Comparison of ENCODE assay signal across 8 mouse cellular contexts in the genomic region with DNA sequence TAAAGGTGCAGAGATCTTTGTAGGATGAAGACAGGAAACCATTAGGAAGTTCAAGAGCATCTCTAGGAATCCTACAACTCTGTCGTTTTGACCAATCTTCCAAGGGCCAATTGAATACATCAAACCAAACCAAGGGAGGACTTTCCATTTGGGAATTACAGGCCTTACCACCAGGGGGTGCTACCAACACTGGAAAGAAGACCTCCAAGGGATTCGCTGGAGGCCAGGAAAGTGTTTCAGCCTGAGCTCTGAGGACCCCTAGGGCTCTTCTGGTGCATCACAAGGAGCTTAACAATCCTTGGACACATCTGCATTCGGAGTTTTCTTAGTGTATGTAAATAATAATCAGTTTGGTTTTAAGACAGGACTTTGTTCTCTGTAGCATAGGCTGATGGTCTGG. TPM values are rescaled to one million over a fixed set of nuclear protein-coding genes. Genes with fewer than 3 reads are reported as not detected.
A peak's percentile ranks its signal among the peaks of the same experiment; 100 is the strongest.
DNase-seq lines count a peak whose midpoint lies in the region; TF ChIP-seq lines count a peak whose summit lies in the region.
"Had no signal": no experiment of that assay in that cellular context is flagged by ENCODE, and none has a peak within 500 bp of the region (broad histone marks: within the 10 kb centered on the region; RNA-seq: fewer than 3 reads in every experiment).

No protein-coding gene starts in this region.

- no peaks in the 10 kb centered on the region for H3K9me3 ChIP-seq in MEL (replicated peaks; ENCODE audit: insufficient read depth, low read length)
- H3K9me3 ChIP-seq: midbrain, embryonic 12.5 days had no signal

- peak; percentile 69 to 92 (median 79) for TF ChIP-seq CTCF in MEL (IDR thresholded peaks at IDR 0.05 in 2 of 3, conservative IDR thresholded peaks at IDR 0.05 in 1 of 3; ENCODE audit: control insufficient read depth in 1 of 3, insufficient read depth in 1 of 3, low read depth in 2 of 3, low read length in 3 of 3, poor library complexity in 1 of 3, severe bottlenecking in 1 of 3)
- peak; percentile 88 for TF ChIP-seq CTCF in cerebellum, adult 2 months (IDR thresholded peaks at IDR 0.05; ENCODE audit: borderline replicate concordance, insufficient read depth, low read depth, low read length)
- TF ChIP-seq CTCF in gastrocnemius, adult 2 months (IDR thresholded peaks at IDR 0.05), result no peak; the same call in 1 of the 2 replicates

- peaks cover 0 to 6% of the 10 kb centered on the region in 2 experiments; a peak in 2 of 4 replicates for H3K36me3 ChIP-seq in MEL (ENCODE audit: control insufficient read depth in 1 of 2, insufficient read depth in 2 of 2, low read length in 2 of 2)
- H3K36me3 ChIP-seq: midbrain, embryonic 12.5 days had no signal

- WGBS in cerebellum, adult 2 months, result 30% methylated on average over 3 of the region's 3 CpGs

- H3K27me3 ChIP-seq in MEL (ENCODE audit: control insufficient read depth in 1 of 2, insufficient read depth in 2 of 2, low read length in 2 of 2), result peaks cover 0 to 2% of the 10 kb centered on the region in 2 experiments; a peak in 1 of 4 replicates
- H3K27me3 ChIP-seq in cerebellum, adult 2 months (ENCODE audit: control insufficient read depth, insufficient read depth, low read length), result no peaks in the 10 kb centered on the region
- H3K27me3 ChIP-seq: midbrain, embryonic 12.5 days had no signal

- peaks cover 13% of the 10 kb centered on the region for H3K79me2 ChIP-seq in MEL (ENCODE audit: control insufficient read depth, insufficient read depth, low read length, poor library complexity)

- 0 out of 4 replicates have a peak, but pooled peaks of 1 of the 2 experiments have one; percentile 3 for TF ChIP-seq EP300 in MEL (IDR thresholded peaks at IDR 0.05; ENCODE audit: low read depth in 1 of 2, low read length in 2 of 2)

- H3K9ac ChIP-seq in MEL (ENCODE audit: control insufficient read depth, low read depth, low read length, poor library complexity, severe bottlenecking), result no peak overlapping the region
- H3K9ac ChIP-seq: midbrain, embryonic 12.5 days had no signal

- TF ChIP-seq RAD21 in MEL (IDR thresholded peaks at IDR 0.05; ENCODE audit: low read depth, low read length), result peak; percentile 71

- H3K27ac ChIP-seq in MEL (ENCODE audit: control insufficient read depth, low read depth, low read length), result no peak overlapping the region
- no peak overlapping the region for H3K27ac ChIP-seq in cerebellum, adult 2 months (ENCODE audit: insufficient read depth, low read length)
- H3K27ac ChIP-seq in gastrocnemius, adult 2 months, result no peak overlapping the region
- H3K27ac ChIP-seq: midbrain, embryonic 12.5 days had no signal

- H3K4me1 ChIP-seq in MEL (ENCODE audit: control insufficient read depth in 1 of 2, insufficient read depth in 2 of 2, low read length in 2 of 2), result peaks cover 0 to 6% of the 10 kb centered on the region in 2 experiments; a peak in 2 of 4 replicates
- no peaks in the 10 kb centered on the region; the same call in 1 of the 2 replicates for H3K4me1 ChIP-seq in cerebellum, adult 2 months (ENCODE audit: control insufficient read depth, insufficient read depth, low read length)

- intact Hi-C loops in gastrocnemius, adult 2 months (cut with DNase I), result loop anchor here (1.0 to 5.0 kb wide), 3 partner anchors 38 to 294 kb away; no protein-coding TSS in a partner anchor

- no peak overlapping the region for H3K4me3 ChIP-seq in MEL (ENCODE audit: control insufficient read depth in 1 of 2, insufficient read depth in 1 of 2, low read depth in 2 of 2, low read length in 2 of 2)
- H3K4me3 ChIP-seq in cerebellum, adult 2 months (replicated peaks; ENCODE audit: insufficient read depth, low read depth, low read length), result no peak overlapping the region
- H3K4me3 ChIP-seq in gastrocnemius, adult 2 months, result no peak overlapping the region
- H3K4me3 ChIP-seq: midbrain, embryonic 12.5 days had no signal

- peak; percentile 66 for DNase-seq in CD4-positive helper T cell, adult 2 months (ENCODE audit: low read depth, low spot score)
- peak; percentile 86 for DNase-seq in MEL (ENCODE audit: low read depth, low spot score)
- DNase-seq in cerebellum, adult 2 months, result peak; percentile 79 to 80
- peak; percentile 88 for DNase-seq in gastrocnemius, adult 2 months
- peak; percentile 81 to 95 for DNase-seq in layer of hippocampus, adult 18-20 months (ENCODE audit: low spot score in 2 of 2)
- peak; percentile 96 for DNase-seq in lung, postnatal 10 days
- peak; percentile 53 for DNase-seq in spleen, adult 12 weeks (ENCODE audit: low spot score)

- TF ChIP-seq POLR2A in MEL (IDR thresholded peaks at IDR 0.05; ENCODE audit: control insufficient read depth in 1 of 2, insufficient read depth in 1 of 2, low read depth in 1 of 2, low read length in 2 of 2, poor library complexity in 1 of 2), result no peak
- TF ChIP-seq POLR2A in cerebellum, adult 2 months (IDR thresholded peaks at IDR 0.05; ENCODE audit: borderline replicate concordance, insufficient read depth, low read length), result no peak

TF ChIP-seq in MEL, 35 proteins besides CTCF, POLR2A, EP300 and RAD21:
- no peak for TF ChIP-seq CHD1 (IDR thresholded peaks at IDR 0.05; ENCODE audit: low read depth, low read length)
- TF ChIP-seq MYC (IDR thresholded peaks at IDR 0.05; ENCODE audit: low read depth, low read length), result no peak
- no peak for TF ChIP-seq MEF2A (IDR thresholded peaks at IDR 0.05; ENCODE audit: extremely low read depth, insufficient replicate concordance, low read depth, low read length, poor library complexity, severe bottlenecking)
- TF ChIP-seq ZNF384 (IDR thresholded peaks at IDR 0.05; ENCODE audit: low read depth, low read length), result peak; percentile 42; the same call in 1 of the 2 replicates
- TF ChIP-seq ZC3H11A (IDR thresholded peaks at IDR 0.05; ENCODE audit: low read depth, low read length), result peak; percentile 75
- no peak for TF ChIP-seq MXI1 (IDR thresholded peaks at IDR 0.05; ENCODE audit: low read depth, low read length)
- TF ChIP-seq MAZ (IDR thresholded peaks at IDR 0.05; ENCODE audit: low read depth, low read length), result no peak
- no peak for TF ChIP-seq ZKSCAN1 (IDR thresholded peaks at IDR 0.05; ENCODE audit: low read depth, low read length)
- TF ChIP-seq BHLHE40 (IDR thresholded peaks at IDR 0.05; ENCODE audit: borderline replicate concordance, low read depth, low read length), result no peak
- TF ChIP-seq TAL1 (IDR thresholded peaks at IDR 0.05; ENCODE audit: low read length), result no peak
- no peak for TF ChIP-seq NELFE (IDR thresholded peaks at IDR 0.05; ENCODE audit: low read depth, low read length)
- no peak for TF ChIP-seq E2F4 (IDR thresholded peaks at IDR 0.05; ENCODE audit: borderline replicate concordance, low read depth, low read length)
- TF ChIP-seq USF1 (IDR thresholded peaks at IDR 0.05; ENCODE audit: low read depth, low read length), result no peak
- no peak for TF ChIP-seq GABPA (IDR thresholded peaks at IDR 0.05; ENCODE audit: low read depth, low read length)
- 0 out of 2 replicates have a peak, but pooled peaks have one; percentile 13 for TF ChIP-seq JUND (IDR thresholded peaks at IDR 0.05; ENCODE audit: low read depth, low read length)
- no peak for TF ChIP-seq HCFC1 (IDR thresholded peaks at IDR 0.05; ENCODE audit: low read depth, low read length)
- 0 out of 2 replicates have a peak, but pooled peaks have one; percentile 19 for TF ChIP-seq RCOR1 (IDR thresholded peaks at IDR 0.05; ENCODE audit: low read depth, low read length)
- TF ChIP-seq SMC3 (IDR thresholded peaks at IDR 0.05; ENCODE audit: low read depth, low read length), result peak; percentile 82
- TF ChIP-seq ELF1 (IDR thresholded peaks at IDR 0.05; ENCODE audit: low read depth, low read length), result no peak
- TF ChIP-seq MYB (IDR thresholded peaks at IDR 0.05; ENCODE audit: low read depth, low read length), result no peak
- TF ChIP-seq POLR2AphosphoS5 (IDR thresholded peaks at IDR 0.05; ENCODE audit: borderline replicate concordance, low read depth, low read length), result no peak
- no peak for TF ChIP-seq GATA1 (IDR thresholded peaks at IDR 0.05; ENCODE audit: low read depth, low read length)
- TF ChIP-seq CHD2 (IDR thresholded peaks at IDR 0.05; ENCODE audit: low read length), result no peak
- TF ChIP-seq ETS1 (IDR thresholded peaks at IDR 0.05; ENCODE audit: low read depth, low read length), result no peak
- no peak for TF ChIP-seq SIN3A (IDR thresholded peaks at IDR 0.05; ENCODE audit: low read length)

RNA-seq across cellular contexts. Expression of a gene that starts 3.4 kb away (rescaled TPM):
- 69.1 and 71.4 TPM in 2 replicates for total RNA-seq in MEL (2012; rRNA removed)
- polyA plus RNA-seq in MEL (2012; ENCODE audit: insufficient read depth in 1 of 2, insufficient read length in 2 of 2, low read depth in 1 of 2, low replicate concordance in 2 of 2, missing spikeins in 1 of 2), result 100 to 1,000 TPM in 1 of 2 experiments, not detected in 1; 199 TPM
- 1,284 and 1,476 TPM in 2 replicates for polyA plus RNA-seq in cerebellum, adult 2 months (2012; rRNA removed)
- 100 to 1,000 TPM; 102 to 114 TPM for total RNA-seq in gastrocnemius, adult 2 months (2021)
- 100 to 1,000 TPM; 848 to 884 TPM for total RNA-seq in layer of hippocampus, adult 18-20 months (2021)

RNA-seq across cellular contexts. Expression of a gene that starts 23.4 kb away (rescaled TPM):
- total RNA-seq in MEL (2012; rRNA removed), result 0.10 and 0.12 TPM in 2 replicates
- 1 to 10 TPM in 1 of 2 experiments, not detected in 1; 3.6 TPM for polyA plus RNA-seq in MEL (2012; ENCODE audit: insufficient read depth in 1 of 2, insufficient read length in 2 of 2, low read depth in 1 of 2, low replicate concordance in 2 of 2, missing spikeins in 1 of 2)
- polyA plus RNA-seq in cerebellum, adult 2 months (2012; rRNA removed), result 6.4 and 6.9 TPM in 2 replicates
- total RNA-seq in gastrocnemius, adult 2 months (2021), result 10 to 100 TPM in 1 of 2 experiments, 1 to 10 TPM in 1; 9.2 to 10.2 TPM
- 1 to 10 TPM; 5.8 to 6.0 TPM for total RNA-seq in layer of hippocampus, adult 18-20 months (2021)

Comparison
In these comparisons a context has a peak if more than half of its experiments do, and no peak if none do; other contexts are left out.
1. RNA of a gene that starts 3.4 kb away (total RNA-seq): 848 to 884 TPM in layer of hippocampus, adult 18-20 months; 102 to 114 TPM in gastrocnemius, adult 2 months and 69.1 to 71.4 TPM in MEL; every median in the first group is over 4 times any median in the second.
2. Peak in every context shown above with its lines, with median percentiles within 50 percentile points of each other: DNase-seq.